Mouse (Mus musculus) kidney, adult 2 months (tissue): ENCODE data around the gene Dph1.

ENCODE experiments used
- CTCF ChIP-seq: fragments of 200-500 bp; conservative IDR thresholded peaks from 2 replicates; pipeline ENCODE4 v1.5.1; 2011; ENCODE audit warnings: low read depth, mild to moderate bottlenecking, control low read depth, low read length, moderate library complexity, mixed read lengths; ENCODE audit not compliant: insufficient read depth, insufficient read length
- POLR2A ChIP-seq: fragments of 200-500 bp; IDR thresholded peaks from one replicate; pipeline ENCODE4 v1.6.1; 2011; ENCODE audit warnings: low read depth, low read length, control low read depth

DNA sequence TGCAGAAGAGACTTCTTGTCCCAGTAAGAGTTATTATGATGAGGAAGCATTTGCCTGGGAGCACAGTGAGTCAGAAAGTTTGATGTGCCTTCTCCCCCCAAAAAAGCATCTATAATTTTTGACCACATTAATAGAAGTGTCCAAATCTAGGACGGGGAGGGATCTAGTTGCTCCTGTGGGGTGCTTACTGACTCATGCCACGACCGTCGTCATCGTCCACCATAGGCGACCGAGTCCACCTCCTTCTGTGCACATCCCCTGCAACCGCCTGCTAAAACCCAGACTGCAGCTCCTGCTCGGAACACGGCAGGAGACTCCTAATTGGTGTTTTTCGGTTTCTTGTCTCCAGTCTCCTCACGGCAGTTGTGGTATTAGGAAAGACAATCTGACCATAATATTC lies 33.0 kb upstream of the Dph1 start:
- TF ChIP-seq POLR2A (no peak), CTCF (no peak)
